Mouse (Mus musculus) gastrocnemius, adult 18-20 months (tissue): ENCODE data around the gene Ppp1r3e. TPM values are rescaled to one million over a fixed set of nuclear protein-coding genes. Genes with fewer than 3 reads are reported as not detected.

Source experiments
- DNase-seq: peaks from one replicate; pipeline ENCODE4 v3.0.0; 2021; ENCODE audit warnings: low spot score
- long read RNA-seq, 2 experiments: library from polyadenylated mRNA; stranded (forward); transcript quantifications; one replicate each; pipeline ENCODE4 v2.0.0; 2021
- total RNA-seq, 2 experiments: library from RNA; stranded (reverse); gene quantifications; 2 replicates each; pipeline ENCODE4 v1.2.3; 2021

Gene Ppp1r3e
- 1 to 10 TPM; 2.4 to 4.5 TPM for total RNA-seq
- long read RNA-seq, experiment 1: 0 reads
- long read RNA-seq, experiment 2: 0 reads

DNA sequence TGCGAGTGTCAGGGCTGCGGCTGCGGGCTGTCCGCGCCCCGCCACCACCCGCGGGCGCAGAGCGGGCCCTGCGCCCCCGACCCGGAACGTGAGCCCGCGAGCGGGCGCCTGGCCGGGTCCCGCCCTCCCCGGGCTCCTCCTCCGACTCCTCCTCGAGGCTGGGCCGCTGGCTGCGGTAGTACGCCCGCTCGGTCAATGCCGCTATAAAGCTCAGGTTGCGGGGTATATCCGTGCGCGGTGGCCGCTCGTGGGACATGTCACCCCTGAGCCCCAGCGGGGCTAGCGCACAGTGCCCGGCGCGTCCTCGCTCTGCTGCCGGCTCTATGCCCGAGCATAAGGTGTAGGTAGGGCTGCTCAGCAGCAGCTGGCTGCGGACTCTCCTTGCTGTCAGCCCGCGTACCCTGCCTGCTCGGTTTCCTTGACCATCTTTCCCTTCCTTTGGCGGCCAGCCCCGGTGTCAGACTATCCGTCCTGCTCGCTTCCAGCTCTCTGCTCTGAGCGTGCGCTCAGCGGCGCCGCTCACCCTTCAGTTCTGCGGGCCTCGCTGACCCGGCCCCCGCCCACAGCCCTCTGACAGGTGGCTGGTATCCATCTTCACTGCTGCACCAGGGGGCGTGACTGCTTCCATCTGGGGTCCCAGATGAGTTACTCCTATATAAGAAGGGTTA, at the start of gene Ppp1r3e:
Gene Ppp1r3e (minus strand): TSS at position 503 of the 668 bp plus-strand sequence.
- DNase-seq: peak; percentile 60

DNA sequence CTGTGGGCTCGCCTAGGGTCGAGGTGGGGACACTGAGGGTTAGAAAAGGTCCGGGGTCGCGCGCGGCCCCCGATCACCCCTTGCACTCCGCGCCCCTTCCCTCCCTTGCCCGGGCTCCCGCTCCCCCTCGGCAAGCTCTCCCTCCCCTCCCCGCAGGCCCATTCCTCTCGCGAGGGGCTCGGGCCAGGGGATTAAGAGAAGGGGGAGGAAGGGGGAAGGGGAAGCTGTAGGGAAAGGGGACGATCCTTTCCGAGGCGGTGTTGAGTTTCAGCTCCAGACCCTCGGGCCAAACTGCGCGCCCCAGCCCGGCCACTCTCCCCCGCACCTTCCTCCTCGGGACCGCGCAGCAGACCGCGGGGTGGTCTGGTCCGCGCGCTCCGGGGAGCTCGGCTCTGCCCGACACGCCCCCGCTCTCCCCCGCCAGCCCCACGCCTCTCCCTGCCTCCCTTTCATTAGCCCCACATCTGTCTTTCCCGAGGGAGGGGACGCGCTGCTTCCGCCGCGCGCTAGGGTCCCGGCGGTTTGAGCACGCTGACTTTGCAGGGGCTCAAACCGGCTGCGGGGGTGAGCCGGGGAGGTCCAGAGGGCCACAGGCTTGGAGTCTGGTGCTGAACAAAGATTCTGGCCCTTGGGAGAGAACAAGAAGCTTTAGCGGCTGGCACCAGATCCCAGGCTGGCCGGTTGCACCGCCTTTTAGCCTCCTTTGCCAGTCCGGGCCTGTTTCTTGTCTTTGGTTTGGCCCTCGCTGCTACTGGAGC, 49.2 kb upstream of the Ppp1r3e start:
- DNase-seq: peak; percentile 40

DNA sequence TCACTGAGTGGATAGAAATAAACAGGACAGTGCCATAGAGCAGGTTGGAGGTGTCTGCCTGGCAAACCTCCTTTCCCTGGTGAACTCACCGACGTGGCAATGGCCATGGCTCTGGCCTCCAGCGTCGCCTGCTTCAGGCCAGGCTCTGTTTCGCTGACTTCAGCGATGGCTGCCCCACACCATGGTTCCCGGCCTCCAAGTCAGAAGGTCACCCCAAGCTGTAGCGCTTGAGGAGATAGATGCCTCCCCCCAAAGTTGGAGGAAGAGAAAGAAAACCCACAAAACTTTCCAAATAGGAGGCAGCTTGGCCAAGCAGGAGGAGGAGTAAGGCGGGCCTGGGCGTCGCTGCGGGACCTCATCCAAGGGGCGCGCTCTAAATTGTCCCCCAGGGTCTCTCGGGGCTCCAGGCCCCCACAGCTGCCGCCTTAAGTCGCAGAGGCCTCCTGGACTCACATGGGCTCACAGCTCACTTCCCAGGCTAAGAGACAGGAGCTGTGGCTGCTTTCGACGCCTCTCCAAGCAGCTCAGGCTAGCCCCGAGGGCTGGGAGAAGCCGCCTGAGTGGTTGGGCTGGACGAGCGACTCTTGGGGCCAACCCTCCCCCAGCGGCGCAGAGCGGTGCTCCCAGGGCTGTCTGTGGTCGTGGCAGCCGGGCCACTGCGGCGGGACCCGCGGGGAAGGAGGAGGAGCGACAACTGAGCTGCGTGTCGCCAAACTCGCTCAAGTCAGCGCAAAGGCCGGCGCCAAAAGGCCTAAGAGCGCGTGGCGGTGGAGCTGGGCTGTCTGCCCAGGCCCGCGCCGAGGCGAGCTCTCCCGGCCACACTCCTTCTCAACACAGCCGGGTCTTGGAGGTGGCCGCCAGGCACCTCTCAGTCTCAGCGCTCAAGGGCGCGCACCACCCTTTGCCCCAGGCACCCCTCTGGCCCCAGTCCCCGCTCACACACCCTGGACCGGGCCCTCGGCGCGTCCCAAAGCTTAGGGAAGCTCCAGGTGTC, 48.3 kb upstream of the Ppp1r3e start, which contains the start of gene Efs:
Gene Efs (minus strand): TSS at position 778 of the 994 bp plus-strand sequence.
- peak; percentile 66 for DNase-seq

DNA sequence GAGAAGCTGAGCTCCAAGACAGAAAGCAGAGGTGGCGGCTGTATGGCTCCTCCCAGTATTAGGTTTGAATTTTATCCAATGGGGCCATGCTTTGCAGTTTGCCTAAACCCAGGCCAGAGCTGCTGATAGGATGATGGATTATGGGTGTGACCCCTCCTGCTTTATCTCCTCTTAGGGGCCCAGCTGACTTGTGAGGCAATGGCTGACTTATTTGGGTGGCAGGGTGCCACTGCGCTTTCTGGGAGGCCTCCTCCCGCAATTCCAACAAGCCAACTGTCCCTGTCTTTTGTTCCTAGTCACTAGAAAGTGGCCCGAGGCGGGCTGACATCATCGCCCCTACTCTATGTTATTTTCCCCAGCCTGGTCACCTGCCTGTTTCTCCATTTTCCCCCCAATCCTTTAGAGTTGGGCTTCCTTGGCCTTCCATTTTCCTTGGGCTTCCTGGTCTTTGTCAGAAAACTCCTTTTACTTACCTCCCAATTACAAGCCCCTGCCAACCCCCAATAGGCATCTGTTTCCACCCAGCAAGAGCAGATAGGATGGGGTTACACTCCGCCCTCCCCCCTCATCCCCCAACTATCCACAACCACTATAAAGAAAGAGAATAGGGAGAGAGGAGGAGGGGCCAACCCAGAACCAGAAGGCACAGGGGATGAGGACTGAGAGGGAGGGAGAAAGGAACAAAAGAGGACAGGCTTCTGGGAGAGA, 47.4 kb upstream of the Ppp1r3e start:
- DNase-seq: peak; percentile 58

DNA sequence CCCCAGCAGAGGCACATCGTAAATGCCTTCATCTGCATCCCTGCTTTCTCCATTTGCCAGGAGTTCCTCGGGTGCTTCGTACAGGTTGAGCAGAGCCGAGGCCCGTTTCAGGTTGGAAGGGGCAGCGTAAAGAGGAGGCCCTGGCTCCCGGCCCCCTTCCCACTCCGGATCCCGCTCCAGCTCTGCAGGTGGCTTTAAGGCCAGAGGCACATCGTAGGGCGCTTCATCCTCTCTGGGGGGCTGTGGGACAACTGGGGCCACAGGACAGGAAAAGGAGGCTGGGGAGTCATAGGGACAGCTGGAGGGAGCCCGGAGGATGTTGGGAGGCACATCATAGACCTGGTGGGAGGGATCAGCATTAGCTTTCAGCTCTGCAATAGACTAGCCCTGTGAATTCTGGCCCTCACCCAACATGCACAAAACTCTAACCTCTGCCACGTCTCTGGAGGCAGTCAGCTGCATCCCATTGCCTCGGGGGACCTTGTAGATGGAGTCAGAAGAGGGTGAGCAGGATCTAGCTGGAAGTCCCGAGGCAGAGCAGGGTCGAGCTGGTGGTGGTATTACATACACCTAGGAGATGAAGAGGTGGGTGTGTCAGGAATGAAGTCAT, 42.8 kb upstream of the Ppp1r3e start:
- DNase-seq: no peak

DNA sequence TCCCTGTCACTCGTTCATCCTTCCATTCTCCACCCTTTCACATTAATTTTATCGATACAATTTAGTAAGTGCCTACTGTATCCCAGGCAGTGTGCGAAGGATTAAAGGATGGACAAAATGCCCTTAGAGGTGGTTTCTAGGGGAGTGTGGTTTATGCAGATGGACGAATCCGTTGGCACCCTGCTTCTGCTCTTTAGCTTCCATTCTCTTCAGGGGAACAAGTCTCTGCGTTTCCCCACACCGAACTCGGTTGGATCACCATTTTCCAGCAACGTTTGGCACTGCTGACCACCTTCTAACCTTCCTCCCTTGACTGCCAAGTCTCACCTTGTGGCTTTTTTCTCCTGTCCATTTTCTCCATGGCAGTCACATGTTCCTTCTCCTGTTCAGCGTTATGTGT, 36.0 kb upstream of the Ppp1r3e start:
- no peak for DNase-seq

DNA sequence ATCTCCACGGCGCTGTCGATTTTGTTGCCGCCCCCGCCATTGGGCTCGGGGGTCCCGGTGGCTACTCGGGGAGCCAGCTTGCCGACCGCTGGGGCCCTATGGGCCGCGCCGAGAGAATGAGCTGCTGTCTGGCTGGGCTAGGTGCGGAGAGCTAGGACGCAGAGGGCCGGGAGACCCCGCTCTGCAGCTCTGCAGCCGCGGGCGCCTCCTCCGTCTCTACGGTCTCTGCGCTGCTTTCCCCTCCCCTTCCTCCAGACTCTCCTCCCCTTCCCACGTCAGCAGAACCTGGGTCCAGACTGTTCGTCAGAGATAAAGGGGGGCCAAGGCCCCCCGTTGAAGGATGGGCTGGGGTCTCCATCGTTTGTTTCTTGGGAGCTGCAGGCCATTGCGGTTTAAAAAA, 35.5 kb upstream of the Ppp1r3e start, which contains the start of gene Slc22a17:
Gene Slc22a17 (minus strand): TSS at position 247 of the 400 bp plus-strand sequence.
- DNase-seq: peak; percentile 54

DNA sequence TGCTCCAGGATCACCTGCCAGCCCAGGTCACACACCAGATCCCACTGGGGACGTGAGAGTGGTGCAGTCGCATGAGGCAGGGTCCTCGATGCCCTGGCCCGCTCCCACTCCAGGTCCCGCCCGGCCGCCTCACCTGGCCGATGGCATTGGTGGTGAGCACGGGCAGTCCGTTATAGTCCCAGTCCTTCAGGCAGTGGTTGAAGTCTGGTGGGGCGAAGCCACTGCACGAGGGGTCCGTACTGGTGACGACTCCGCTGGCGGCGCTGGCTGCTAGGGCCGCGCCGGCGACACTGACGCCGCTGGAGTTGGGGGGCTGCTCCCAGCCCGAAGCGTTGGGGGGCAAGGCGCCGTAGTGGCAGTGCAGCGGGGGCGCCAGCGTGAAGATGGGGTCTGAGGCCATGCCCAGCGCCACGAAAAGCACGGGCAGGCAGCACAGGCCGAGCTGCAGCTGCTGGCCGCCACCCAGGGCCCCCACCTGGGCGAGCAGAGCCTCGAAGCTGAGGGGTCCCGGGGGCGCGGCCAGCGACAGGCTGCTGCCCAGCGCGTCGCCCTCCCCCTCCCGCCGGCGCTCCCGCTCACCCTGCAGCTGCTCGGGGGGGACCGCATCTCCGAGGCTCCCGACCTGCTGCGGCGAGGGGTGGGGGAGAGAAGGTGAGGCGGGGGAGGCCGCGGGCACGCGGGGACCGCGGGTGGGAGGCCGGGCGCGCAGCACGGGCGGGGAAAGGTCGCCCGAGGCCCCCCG, 34.9 kb upstream of the Ppp1r3e start:
- DNase-seq: no peak

DNA sequence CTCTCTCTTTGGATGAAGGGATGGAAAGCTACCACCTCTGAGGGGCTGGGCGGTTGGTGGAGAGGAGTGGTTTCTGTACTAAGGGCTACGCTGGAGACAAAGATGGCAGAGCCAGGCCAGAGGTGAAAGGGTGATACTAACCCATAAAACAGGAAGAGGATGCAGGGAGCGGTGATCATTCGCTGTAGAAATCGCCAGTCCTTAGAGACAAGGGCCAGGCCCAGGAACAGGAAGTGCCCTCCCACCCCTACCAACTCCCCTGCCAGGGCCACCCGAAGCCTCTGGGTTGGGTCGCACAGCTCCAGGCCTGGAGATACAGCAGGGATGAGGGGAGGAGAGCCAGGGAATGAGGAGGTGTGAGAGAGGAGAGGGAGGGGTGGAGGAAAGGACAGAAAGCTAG, 31.3 kb upstream of the Ppp1r3e start:
- no peak for DNase-seq

DNA sequence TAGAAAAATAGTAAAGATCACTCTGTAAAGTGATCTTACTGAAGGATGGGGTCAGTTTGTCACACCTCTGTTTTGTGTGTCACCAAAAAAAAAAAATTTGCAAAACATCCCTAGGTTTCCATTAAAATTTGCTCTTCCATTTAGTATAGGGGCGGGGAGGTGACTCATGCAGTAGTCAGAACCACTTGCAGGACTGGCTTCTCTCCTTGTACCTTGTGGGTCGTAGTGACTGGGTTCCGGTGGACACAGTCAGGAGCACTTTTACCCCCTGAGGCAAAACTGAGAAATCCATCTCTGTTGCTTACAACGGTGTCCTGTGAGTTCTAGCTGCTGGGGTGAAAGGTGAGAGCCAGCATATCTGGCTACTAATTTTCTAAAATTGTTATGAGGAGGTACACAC, 26.3 kb upstream of the Ppp1r3e start:
- no peak for DNase-seq

DNA sequence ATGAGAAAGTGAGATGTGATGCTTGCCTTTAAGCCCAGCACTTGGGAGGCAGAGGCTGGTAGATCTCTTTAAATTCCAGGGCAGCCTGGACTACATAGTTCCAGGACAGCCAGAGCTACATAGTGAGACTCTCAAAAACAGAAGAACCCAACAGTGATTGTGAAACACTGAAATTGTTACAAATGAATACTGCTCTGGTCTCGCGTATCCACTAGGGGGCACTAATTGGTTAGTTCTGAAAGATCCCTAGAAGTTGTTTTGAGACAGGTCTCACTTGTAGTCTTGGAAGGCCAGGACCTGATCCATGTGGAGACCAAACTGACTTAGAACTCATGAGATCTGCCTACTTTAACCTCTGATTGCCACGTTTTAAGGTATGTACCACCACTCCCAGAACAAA, 23.0 kb upstream of the Ppp1r3e start:
- DNase-seq: peak; percentile 79

DNA sequence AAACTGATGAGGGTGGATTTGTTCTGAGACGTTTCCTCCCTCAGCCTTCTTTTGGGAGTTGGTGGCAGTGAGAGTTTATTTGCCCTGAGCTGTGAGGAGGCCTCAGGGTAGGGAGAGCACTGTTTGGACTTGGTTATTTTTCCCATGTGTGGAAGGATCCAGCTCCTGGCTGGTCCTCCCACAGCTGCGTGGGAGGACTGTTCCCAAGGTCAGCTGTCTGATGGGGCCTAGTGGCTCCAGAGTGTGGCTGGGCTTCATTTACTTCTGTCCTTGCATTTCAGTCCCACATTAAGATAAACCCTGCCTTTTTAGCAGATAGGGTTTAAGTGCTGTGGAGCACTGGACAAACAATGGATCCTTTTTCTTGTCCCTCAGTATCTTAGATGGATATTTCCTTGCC, 20.1 kb upstream of the Ppp1r3e start:
- DNase-seq: no peak

DNA sequence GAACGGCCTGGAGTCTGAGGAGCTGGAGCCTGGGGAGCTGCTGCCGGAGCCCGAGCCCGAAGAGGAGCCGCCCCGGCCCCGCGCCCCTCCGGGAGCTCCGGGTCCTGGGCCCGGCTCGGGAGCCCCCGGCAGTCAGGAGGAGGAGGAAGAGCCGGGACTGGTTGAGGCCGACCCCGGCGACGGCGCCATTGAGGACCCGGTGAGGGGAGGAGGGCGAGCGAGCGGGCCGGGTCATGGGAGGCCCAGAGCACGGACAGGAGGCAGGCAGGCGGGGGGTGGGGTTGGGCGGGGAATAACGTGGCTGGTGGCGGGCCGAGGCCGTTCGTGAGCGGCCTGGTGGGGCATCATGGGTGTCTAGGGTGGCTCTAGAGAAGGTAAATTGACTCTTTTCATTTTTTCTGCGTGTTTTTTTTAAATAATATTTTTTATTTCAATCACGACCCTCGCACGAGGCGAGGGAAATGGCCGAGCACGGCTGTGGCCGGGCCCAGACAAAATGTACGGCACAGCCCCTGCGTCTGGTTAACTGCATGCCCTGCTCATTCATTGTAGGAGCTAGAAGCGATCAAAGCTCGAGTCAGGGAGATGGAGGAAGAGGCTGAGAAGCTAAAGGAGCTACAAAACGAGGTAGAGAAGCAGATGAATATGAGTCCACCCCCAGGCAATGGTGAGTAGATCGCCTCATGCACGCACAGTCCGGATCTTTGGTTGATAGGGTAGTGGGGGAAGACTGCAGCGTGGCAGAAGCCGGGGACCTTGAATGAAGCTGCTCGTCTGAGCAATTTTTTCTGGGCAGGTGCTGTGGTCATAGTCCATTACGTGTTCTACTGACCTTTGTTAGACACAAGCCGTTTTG, 17.2 kb upstream of the Ppp1r3e start:
- peak; percentile 58 for DNase-seq

DNA sequence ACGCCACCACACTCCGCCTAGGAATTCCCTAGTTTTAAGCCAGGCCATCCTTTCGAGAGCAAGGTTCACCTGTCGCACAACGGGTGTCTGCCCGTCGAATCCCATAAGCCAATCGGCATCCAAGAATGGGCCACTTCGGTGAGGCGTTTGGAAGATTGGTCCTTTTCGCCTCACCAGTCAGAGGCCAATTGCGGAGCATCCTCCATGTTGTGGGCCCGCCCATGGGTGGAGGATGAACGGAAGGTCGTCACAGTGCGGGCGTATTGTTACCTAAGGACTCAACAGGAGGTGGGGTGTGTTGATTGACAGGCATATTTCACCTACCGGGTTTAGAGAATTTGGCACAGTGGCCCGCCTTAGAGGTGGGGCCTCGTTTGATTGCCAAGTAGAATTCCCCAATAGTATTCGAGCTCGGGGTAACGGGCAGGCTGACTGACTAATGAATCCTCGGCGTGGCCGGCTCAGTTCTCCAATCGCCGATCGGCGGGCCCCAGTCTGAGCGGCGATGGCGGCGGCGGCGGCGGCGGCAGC, 16.4 kb upstream of the Ppp1r3e start:
- DNase-seq: peak; percentile 99

DNA sequence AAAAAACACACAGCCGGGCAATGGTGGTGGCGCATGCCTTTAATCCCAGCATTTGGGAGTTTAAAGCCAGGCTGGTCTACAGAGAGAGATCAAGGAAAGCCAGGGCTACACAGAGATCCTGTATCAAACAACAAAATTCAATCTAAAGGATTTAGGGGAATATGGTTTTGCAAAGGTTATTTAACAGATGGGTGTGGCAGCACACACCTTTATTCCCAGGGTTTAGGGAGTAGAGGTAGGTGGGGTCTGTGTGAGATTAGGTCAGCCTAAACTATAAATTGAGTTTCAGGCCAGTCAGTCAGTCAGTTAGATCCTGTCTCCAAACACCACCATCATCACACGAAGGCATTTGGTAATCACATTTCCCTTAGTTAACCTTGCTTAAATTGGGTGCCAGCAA, 14.8 kb upstream of the Ppp1r3e start, which contains the start of gene Pabpn1:
Gene Pabpn1 (plus strand): TSS at position 301 of the 400 bp plus-strand sequence.
- DNase-seq: no peak

DNA sequence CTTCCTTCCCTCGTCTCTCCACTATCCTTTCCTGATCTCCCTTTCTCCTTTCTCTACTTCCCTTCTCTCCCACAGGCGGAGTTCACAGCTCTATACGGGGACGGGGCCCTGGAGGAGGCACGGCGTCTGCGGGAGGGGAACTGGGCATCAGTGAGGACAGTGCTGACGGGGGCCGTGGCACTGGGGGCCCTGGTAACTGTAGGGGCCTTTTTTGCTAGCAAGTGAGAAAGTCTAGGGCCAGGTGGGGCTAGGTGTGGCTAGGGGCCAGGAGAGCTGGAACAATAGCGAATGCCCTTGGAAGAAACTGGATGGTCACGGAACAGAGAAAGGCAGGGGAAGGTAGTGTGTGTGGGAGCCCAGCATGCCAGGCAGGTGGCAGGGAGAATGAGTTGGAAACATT, 8.0 kb upstream of the Ppp1r3e start:
- no peak for DNase-seq

DNA sequence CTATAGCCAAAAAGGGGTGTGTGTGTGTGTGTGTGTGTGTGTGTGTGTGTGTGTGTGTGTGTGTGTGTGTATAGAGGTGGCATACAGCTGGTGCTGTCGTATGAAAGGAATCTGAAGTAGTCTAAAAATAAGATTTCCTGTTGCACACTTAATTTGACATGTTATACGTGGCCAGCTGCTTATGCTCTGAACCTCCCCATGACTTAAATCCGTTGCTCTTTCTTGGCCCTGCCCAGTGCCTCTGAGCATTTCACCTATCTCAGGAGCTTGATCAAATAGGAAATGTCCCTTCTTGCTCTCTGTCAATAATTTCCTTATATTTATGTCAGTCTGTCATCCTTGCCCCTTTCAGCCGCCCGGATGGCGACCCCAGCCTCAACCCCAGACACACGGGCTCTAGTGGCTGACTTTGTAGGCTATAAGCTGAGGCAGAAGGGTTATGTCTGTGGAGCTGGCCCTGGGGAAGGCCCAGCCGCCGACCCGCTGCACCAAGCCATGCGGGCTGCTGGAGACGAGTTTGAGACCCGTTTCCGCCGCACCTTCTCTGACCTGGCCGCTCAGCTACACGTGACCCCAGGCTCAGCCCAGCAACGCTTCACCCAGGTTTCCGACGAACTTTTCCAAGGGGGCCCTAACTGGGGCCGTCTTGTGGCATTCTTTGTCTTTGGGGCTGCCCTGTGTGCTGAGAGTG, 6.8 kb upstream of the Ppp1r3e start:
- no peak for DNase-seq
